Mouse (Mus musculus) megakaryocyte, embryonic 14.5 days (primary cell): Measurements from ENCODE around the gene Evl.

Experiments
- FLI1 ChIP-seq: IDR thresholded peaks from 2 replicates; pipeline ENCODE4 v1.6.1; 2012; ENCODE audit warnings: low read length, inconsistent platforms, mixed read lengths
- GATA1 ChIP-seq: IDR thresholded peaks from 3 replicates; pipeline ENCODE4 v1.6.1; 2012; ENCODE audit warnings: mixed read lengths, low read length, inconsistent platforms, borderline replicate concordance

GRCm38 (mm10) chr12:108668606-108669235 lies 114.2 kb downstream of the Evl start:
- TF ChIP-seq GATA1 (no peak), FLI1 (no peak)
